Mouse (Mus musculus): ENCODE measurements around the gene Hist1h1t.

Gene Hist1h1t

GRCm38 (mm10) chr13:23695514-23695913 is at the start of gene Hist1h1t:
TSS of gene Hist1h1t (plus strand) at chr13:23695814.
- no peak for DNase-seq (ENCODE audit: inconsistent age in 2 of 2, low spot score in 1 of 2)

GRCm38 (mm10) chr13:23659636-23660366 is 35.8 kb upstream of the Hist1h1t start:
- DNase-seq (ENCODE audit: inconsistent age in 2 of 2, low spot score in 1 of 2), result no peak

- no peak for DNase-seq (ENCODE audit: inconsistent age in 2 of 2, low spot score in 1 of 2)
Observed at GRCm38 (mm10) chr13:23662536-23662935, 33.1 kb upstream of the Hist1h1t start.

- no peak for DNase-seq (ENCODE audit: inconsistent age in 2 of 2, low spot score in 1 of 2)
Observed at GRCm38 (mm10) chr13:23681990-23682582, 13.5 kb upstream of the Hist1h1t start.

- DNase-seq (ENCODE audit: inconsistent age in 2 of 2, low spot score in 1 of 2), result no peak
Observed at GRCm38 (mm10) chr13:23682623-23682946, 13.0 kb upstream of the Hist1h1t start.

- DNase-seq (ENCODE audit: inconsistent age in 2 of 2, low spot score in 1 of 2), result peak in 1 of 2 experiments; percentile 67
Observed at GRCm38 (mm10) chr13:23682947-23683754, 12.5 kb upstream of the Hist1h1t start.

GRCm38 (mm10) chr13:23683755-23684281 is 11.8 kb upstream of the Hist1h1t start, which contains the start of the genes Hist1h2ac and Hist1h2bc:
TSS of gene Hist1h2ac (minus strand) at chr13:23683948.
TSS of gene Hist1h2bc (plus strand) at chr13:23684199.
- peak; percentile 90 to 97 for DNase-seq (ENCODE audit: inconsistent age in 2 of 2, low spot score in 1 of 2)

- peak; percentile 55 to 88 for DNase-seq (ENCODE audit: inconsistent age in 2 of 2, low spot score in 1 of 2)
Observed at GRCm38 (mm10) chr13:23684295-23684945, 11.2 kb upstream of the Hist1h1t start.

- peak; percentile 26 to 86 for DNase-seq (ENCODE audit: inconsistent age in 2 of 2, low spot score in 1 of 2)
Observed at GRCm38 (mm10) chr13:23685121-23685861, 10.3 kb upstream of the Hist1h1t start.

GRCm38 (mm10) chr13:23685966-23686365 is 9.6 kb upstream of the Hist1h1t start:
- peak in 1 of 2 experiments; percentile 70 for DNase-seq (ENCODE audit: inconsistent age in 2 of 2, low spot score in 1 of 2)

- DNase-seq (ENCODE audit: inconsistent age in 2 of 2, low spot score in 1 of 2), result no peak
Observed at GRCm38 (mm10) chr13:23687181-23687580, 8.4 kb upstream of the Hist1h1t start.

GRCm38 (mm10) chr13:23687907-23688306 is 7.7 kb upstream of the Hist1h1t start:
- DNase-seq (ENCODE audit: inconsistent age in 2 of 2, low spot score in 1 of 2), result peak in 1 of 2 experiments; percentile 66

- DNase-seq (ENCODE audit: inconsistent age in 2 of 2, low spot score in 1 of 2), result no peak
Observed at GRCm38 (mm10) chr13:23688956-23689355, 6.7 kb upstream of the Hist1h1t start.

- no peak for DNase-seq (ENCODE audit: inconsistent age in 2 of 2, low spot score in 1 of 2)
Observed at GRCm38 (mm10) chr13:23689459-23689858, 6.2 kb upstream of the Hist1h1t start.

- DNase-seq (ENCODE audit: inconsistent age in 2 of 2, low spot score in 1 of 2), result peak in 1 of 2 experiments; percentile 15
Observed at GRCm38 (mm10) chr13:23693856-23694440, 1.7 kb upstream of the Hist1h1t start.

GRCm38 (mm10) chr13:23694956-23695355 is 658 bp upstream of the Hist1h1t start:
- DNase-seq (ENCODE audit: inconsistent age in 2 of 2, low spot score in 1 of 2), result no peak

GRCm38 (mm10) chr13:23696061-23696474 is 454 bp downstream of the Hist1h1t start:
- peak in 1 of 2 experiments; percentile 65 for DNase-seq (ENCODE audit: inconsistent age in 2 of 2, low spot score in 1 of 2)

- DNase-seq (ENCODE audit: inconsistent age in 2 of 2, low spot score in 1 of 2), result peak; percentile 48 to 81
Observed at GRCm38 (mm10) chr13:23697491-23698299, 2.1 kb downstream of the Hist1h1t start.

GRCm38 (mm10) chr13:23698300-23698693 is 2.7 kb downstream of the Hist1h1t start, which contains the start of gene Hist1h4c:
TSS of gene Hist1h4c (minus strand) at chr13:23698454.
- DNase-seq (ENCODE audit: inconsistent age in 2 of 2, low spot score in 1 of 2), result peak; percentile 98 to 100
